Mouse (Mus musculus): ENCODE results near the gene Mul1. TPM values are rescaled to one million over a fixed set of nuclear protein-coding genes. Genes with fewer than 3 reads are reported as not detected.

Mul1 gene
- polyA plus RNA-seq, 1 experiment from 2014 or later = 16.1 TPM

DNA sequence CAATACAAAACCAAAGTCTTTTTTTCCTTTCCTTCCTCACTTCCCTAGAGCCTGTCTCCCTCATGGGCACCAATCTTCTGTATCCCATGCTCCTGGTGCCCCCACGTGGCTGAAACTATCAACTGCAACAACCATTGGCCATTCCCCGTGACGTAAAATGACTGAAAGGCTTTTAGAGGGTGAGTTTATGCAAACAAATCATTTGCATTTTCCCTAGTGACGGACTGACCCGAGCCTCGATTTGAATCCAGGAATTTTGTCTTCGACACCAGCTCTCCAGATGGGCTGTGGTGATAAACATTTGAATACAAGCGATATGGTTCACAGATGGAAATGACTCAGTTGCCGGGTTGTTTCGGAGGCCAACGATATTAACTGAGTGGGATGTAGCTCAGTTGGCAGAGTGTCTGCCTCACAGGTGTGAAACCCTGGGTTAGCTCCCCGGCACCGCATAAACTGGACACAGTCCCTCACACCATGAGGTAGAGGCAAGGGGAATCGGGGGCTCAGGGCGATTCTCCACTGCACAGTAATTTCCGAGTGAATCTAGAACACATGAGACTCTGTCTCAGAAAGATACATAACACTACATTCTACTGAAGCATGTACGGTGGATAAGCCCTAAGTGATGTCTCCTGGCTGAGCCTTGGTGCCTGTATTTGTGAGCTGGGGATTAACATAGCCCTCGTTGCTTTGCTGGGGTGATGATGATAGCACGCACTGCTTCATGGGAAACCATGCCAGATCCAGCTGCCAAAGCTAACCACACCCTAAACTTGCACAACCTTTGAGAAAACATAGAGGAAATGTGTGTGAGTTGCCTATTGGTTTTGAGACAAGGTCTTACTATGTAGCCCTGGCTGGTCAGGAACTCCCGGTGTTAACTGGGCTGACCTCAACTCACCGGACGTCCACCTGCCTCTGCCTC lies 7.4 kb upstream of the Mul1 start:
- WGBS (ENCODE audit: insufficient replicate concordance) = 41% methylated on average over 22 of the region's 22 CpGs
- no peak for ATAC-seq (replicated peaks; ENCODE audit: insufficient number of reproducible peaks, low FRiP score, low TSS enrichment)
- Histone ChIP-seq H3K9ac (ENCODE audit: low read depth, low read length) (no peak overlapping the region), H3K4me3 (ENCODE audit: low read depth, low read length) (no peak overlapping the region), H3K9me3 (replicated peaks; ENCODE audit: control insufficient read depth, low read length) (no peaks in the 10 kb centered on the region), H3K27me3 (ENCODE audit: control insufficient read depth, insufficient read depth, low read length) (peaks cover 3% of the 10 kb centered on the region; the same call in 1 of the 2 replicates), H3K4me2 (no peak overlapping the region), H3K4me1 (ENCODE audit: control insufficient read depth, insufficient read depth, low read length) (no peaks in the 10 kb centered on the region), H3K27ac (ENCODE audit: low read depth, low read length) (no peak overlapping the region), H3K36me3 (ENCODE audit: control insufficient read depth, insufficient read depth, low read length) (no peaks in the 10 kb centered on the region)

DNA sequence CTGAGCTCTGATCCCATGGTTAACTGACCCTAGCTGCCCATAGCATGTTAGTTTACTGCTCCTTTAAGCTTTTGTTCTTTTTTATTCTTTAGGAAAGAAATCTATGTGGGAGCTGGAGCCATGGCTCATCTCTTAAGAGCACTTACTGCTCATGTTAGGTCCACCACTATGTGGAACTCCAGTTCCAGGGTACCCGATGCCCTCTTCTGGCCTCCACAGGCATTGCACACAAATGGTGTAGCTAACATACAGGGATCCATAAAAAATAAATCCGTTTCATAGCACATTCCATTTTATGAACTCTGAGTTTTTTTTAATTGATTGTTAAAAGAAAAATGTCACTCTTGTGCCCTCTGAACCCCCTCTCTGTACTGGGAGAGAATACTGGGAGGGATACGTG lies 4.7 kb upstream of the Mul1 start:
- H3K9me3 ChIP-seq (replicated peaks; ENCODE audit: control insufficient read depth, low read length) = no peaks in the 10 kb centered on the region
- WGBS (ENCODE audit: insufficient replicate concordance) = 35% methylated on average over 3 of the region's 3 CpGs
- H3K4me3 ChIP-seq (ENCODE audit: low read depth, low read length) = no peak overlapping the region
- ATAC-seq (replicated peaks; ENCODE audit: insufficient number of reproducible peaks, low FRiP score, low TSS enrichment) = no peak
- H3K27ac ChIP-seq (ENCODE audit: low read depth, low read length) = no peak overlapping the region
- peaks cover 6% of the 10 kb centered on the region; the same call in 1 of the 2 replicates for H3K27me3 ChIP-seq (ENCODE audit: control insufficient read depth, insufficient read depth, low read length)
- no peak overlapping the region for H3K9ac ChIP-seq (ENCODE audit: low read depth, low read length)
- H3K4me2 ChIP-seq = no peak overlapping the region
- no peaks in the 10 kb centered on the region for H3K36me3 ChIP-seq (ENCODE audit: control insufficient read depth, insufficient read depth, low read length)
- H3K4me1 ChIP-seq (ENCODE audit: control insufficient read depth, insufficient read depth, low read length) = no peaks in the 10 kb centered on the region

DNA sequence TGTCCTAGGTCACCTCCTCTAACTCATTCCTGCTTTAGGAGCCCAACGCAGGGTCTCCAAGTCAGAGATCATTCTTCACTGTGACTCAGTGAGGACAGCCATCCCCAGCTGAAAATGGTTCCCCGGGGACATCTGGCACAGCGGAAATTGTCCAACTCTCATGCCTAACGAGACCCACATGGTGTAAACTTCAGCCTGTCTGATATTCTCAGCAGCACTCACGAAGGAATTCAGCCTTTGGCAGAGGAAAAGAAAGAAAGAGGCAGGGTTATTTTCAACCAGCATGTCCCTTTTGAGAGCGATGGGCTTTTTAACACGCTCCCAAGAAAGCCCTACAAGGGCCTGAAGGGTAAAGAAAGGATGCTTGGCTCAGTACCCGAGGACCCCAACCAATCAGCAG lies 3.1 kb upstream of the Mul1 start:
- peaks cover 6% of the 10 kb centered on the region for H3K4me1 ChIP-seq (ENCODE audit: control insufficient read depth, insufficient read depth, low read length)
- H3K4me2 ChIP-seq = no peak overlapping the region
- H3K4me3 ChIP-seq (ENCODE audit: low read depth, low read length) = no peak overlapping the region
- no peak for ATAC-seq (replicated peaks; ENCODE audit: insufficient number of reproducible peaks, low FRiP score, low TSS enrichment)
- 0 out of 2 replicates have a peak, but pooled peaks cover 3% of the 10 kb centered on the region for H3K36me3 ChIP-seq (ENCODE audit: control insufficient read depth, insufficient read depth, low read length)
- no peak overlapping the region for H3K27ac ChIP-seq (ENCODE audit: low read depth, low read length)
- peaks cover 6% of the 10 kb centered on the region; the same call in 1 of the 2 replicates for H3K27me3 ChIP-seq (ENCODE audit: control insufficient read depth, insufficient read depth, low read length)
- no peaks in the 10 kb centered on the region for H3K9me3 ChIP-seq (replicated peaks; ENCODE audit: control insufficient read depth, low read length)
- no peak overlapping the region for H3K9ac ChIP-seq (ENCODE audit: low read depth, low read length)
- 49% methylated on average over 8 of the region's 8 CpGs for WGBS (ENCODE audit: insufficient replicate concordance)

DNA sequence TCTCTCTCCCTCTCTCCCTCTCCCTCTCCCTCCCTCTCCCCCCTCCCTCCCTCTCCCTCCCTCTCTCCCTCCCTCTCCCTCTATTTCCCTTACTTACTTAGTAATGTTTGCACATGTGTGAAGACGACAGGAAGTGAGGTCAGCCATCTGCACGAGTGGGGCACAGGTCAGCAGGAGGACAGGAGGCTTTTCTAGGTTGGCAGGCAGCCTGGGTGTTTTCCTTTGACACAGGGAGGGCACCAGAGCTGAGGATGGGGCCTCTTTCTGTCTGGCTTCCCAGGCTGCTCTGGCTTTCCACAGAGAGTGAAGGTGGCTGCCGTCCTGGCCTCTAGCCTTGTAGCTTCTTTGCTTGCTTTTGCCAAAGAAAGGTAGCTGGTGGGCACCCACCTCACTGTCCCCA lies 5.6 kb downstream of the Mul1 start:
- 63% methylated on average over 3 of the region's 3 CpGs for WGBS (ENCODE audit: insufficient replicate concordance)
- ATAC-seq (replicated peaks; ENCODE audit: insufficient number of reproducible peaks, low FRiP score, low TSS enrichment) = no peak

DNA sequence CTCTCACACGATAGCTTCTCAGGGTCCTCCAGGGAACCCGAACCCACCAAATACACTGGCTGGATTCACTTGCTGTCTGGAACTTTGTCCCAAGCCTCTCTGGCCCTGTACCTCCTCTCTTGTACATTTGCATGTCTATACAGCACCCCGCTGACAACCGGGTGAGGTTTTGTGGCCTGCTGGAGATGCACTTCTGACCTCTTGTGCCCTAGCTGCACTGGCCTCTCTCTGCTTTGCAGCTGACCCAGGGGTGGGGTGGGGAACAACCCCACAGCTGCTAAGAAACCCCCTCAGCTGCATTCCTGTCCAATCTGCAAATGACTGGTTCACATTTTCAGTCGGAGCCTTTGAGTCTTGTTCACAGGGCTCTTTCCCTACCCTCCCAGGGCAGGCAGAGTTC lies 10.5 kb downstream of the Mul1 start:
- ATAC-seq (replicated peaks; ENCODE audit: insufficient number of reproducible peaks, low FRiP score, low TSS enrichment) = no peak
- Histone ChIP-seq H3K27ac (ENCODE audit: low read depth, low read length) (no peak overlapping the region), H3K4me2 (no peak overlapping the region), H3K27me3 (ENCODE audit: control insufficient read depth, insufficient read depth, low read length) (peaks cover 27% of the 10 kb centered on the region), H3K9me3 (replicated peaks; ENCODE audit: control insufficient read depth, low read length) (no peaks in the 10 kb centered on the region), H3K36me3 (ENCODE audit: control insufficient read depth, insufficient read depth, low read length) (peaks cover 3% of the 10 kb centered on the region; the same call in 1 of the 2 replicates), H3K4me1 (ENCODE audit: control insufficient read depth, insufficient read depth, low read length) (no peaks in the 10 kb centered on the region), H3K9ac (ENCODE audit: low read depth, low read length) (no peak overlapping the region), H3K4me3 (ENCODE audit: low read depth, low read length) (no peak overlapping the region)
- 30% methylated on average over 5 of the region's 5 CpGs for WGBS (ENCODE audit: insufficient replicate concordance)

More for the DNA sequence above, 5.6 kb downstream of the Mul1 start:
- Histone ChIP-seq H3K4me3 (ENCODE audit: low read depth, low read length) (no peak overlapping the region), H3K4me1 (ENCODE audit: control insufficient read depth, insufficient read depth, low read length) (peaks cover 5% of the 10 kb centered on the region), H3K36me3 (ENCODE audit: control insufficient read depth, insufficient read depth, low read length) (peaks cover 22% of the 10 kb centered on the region), H3K27ac (ENCODE audit: low read depth, low read length) (no peak overlapping the region), H3K27me3 (ENCODE audit: control insufficient read depth, insufficient read depth, low read length) (peaks cover 5% of the 10 kb centered on the region), H3K9me3 (replicated peaks; ENCODE audit: control insufficient read depth, low read length) (no peaks in the 10 kb centered on the region), H3K4me2 (no peak overlapping the region), H3K9ac (ENCODE audit: low read depth, low read length) (no peak overlapping the region)

DNA sequence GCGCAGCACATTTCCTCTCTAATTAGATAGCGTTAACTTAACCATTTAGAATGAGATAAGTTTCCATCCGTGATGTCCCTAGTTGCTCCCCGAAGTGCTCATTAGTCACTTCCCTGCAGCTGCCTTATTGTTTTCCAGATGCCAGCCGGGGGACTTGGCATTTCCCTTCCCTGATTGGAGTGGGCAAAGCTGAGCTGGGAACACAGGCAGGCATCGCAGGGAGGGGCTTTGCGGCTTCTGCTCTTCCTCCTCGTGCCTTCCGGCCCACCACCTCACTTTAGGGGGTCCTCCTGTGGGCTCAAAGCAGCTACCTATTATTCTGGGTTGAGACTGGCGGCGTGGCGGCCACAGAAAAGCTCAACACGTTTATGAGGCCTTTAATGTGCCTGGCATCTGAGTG lies 12.5 kb downstream of the Mul1 start:
- no peak overlapping the region for H3K9ac ChIP-seq (ENCODE audit: low read depth, low read length)
- H3K9me3 ChIP-seq (replicated peaks; ENCODE audit: control insufficient read depth, low read length) = no peaks in the 10 kb centered on the region
- 18% methylated on average over 13 of the region's 13 CpGs for WGBS (ENCODE audit: insufficient replicate concordance)
- peaks cover 46% of the 10 kb centered on the region for H3K27me3 ChIP-seq (ENCODE audit: control insufficient read depth, insufficient read depth, low read length)
- ATAC-seq (replicated peaks; ENCODE audit: insufficient number of reproducible peaks, low FRiP score, low TSS enrichment) = no peak
- H3K4me1 ChIP-seq (ENCODE audit: control insufficient read depth, insufficient read depth, low read length) = no peaks in the 10 kb centered on the region
- H3K36me3 ChIP-seq (ENCODE audit: control insufficient read depth, insufficient read depth, low read length) = no peaks in the 10 kb centered on the region
- H3K27ac ChIP-seq (ENCODE audit: low read depth, low read length) = no peak overlapping the region
- H3K4me3 ChIP-seq (ENCODE audit: low read depth, low read length) = no peak overlapping the region
- H3K4me2 ChIP-seq = no peak overlapping the region

DNA sequence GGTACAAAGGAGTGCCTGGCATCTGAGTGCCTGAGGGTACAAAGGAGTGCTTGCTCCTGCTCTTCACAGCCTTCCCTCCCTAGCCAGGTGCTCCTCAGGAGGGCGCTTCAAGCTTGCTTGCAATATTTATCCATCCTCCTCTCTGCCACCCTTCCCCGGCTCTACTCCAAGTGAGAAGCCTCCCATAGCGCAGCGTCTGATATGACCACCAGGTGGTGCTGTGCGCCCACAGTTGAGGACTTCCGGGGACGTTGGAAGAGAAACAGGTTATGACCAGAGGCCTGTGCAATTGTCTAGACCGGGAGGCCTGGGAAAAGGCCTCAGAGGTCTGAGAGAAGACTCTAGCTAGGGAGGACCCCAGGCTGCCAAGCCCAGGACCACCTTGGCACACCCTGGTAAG lies 12.9 kb downstream of the Mul1 start:
- 2% methylated on average over 8 of the region's 8 CpGs for WGBS (ENCODE audit: insufficient replicate concordance)
- Histone ChIP-seq H3K27ac (ENCODE audit: low read depth, low read length) (no peak overlapping the region), H3K36me3 (ENCODE audit: control insufficient read depth, insufficient read depth, low read length) (no peaks in the 10 kb centered on the region), H3K9me3 (replicated peaks; ENCODE audit: control insufficient read depth, low read length) (no peaks in the 10 kb centered on the region), H3K4me3 (ENCODE audit: low read depth, low read length) (no peak overlapping the region), H3K4me2 (no peak overlapping the region), H3K9ac (ENCODE audit: low read depth, low read length) (no peak overlapping the region), H3K4me1 (ENCODE audit: control insufficient read depth, insufficient read depth, low read length) (no peaks in the 10 kb centered on the region), H3K27me3 (ENCODE audit: control insufficient read depth, insufficient read depth, low read length) (peaks cover 50% of the 10 kb centered on the region)
- ATAC-seq (replicated peaks; ENCODE audit: insufficient number of reproducible peaks, low FRiP score, low TSS enrichment) = 0 out of 2 replicates have a peak, but pooled peaks have one; percentile 41

DNA sequence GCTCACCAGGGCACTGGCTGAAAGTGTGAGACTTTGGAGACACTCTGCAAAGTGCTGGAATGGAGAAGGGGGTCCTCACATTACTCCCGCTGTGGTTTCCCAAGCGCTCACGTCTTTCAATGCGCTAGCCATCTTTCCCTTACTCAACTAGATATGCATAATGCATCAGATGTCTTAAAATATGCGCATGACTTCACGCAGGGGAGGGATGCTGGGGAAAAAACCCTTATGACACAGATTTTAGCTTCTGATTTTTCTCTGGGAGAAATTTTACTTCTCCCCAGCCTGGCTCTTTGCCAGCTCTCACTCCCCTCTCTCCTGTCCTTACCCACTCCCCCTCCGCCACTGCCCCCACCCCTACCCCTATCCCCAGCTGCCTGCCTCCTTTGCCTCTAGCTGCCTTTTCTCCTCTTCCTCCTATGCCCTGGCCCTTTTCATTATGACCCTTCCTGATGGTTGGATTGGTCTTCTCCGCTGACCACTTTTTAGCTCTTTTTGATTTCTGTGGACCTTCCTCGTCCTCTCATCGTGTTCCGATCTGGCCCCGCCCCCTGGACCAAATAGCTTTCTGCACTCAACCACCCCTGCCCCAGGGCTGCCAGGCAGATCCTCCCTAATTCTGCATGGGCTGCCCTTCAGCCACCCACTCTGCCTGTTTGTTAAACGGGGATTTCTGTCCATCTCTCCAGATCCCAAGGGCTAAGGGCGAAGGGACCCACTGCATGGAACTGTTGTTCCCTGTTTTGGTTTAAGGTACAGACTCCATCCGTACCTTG lies 13.5 kb downstream of the Mul1 start:
- Histone ChIP-seq H3K9me3 (replicated peaks; ENCODE audit: control insufficient read depth, low read length) (no peaks in the 10 kb centered on the region), H3K27ac (ENCODE audit: low read depth, low read length) (no peak overlapping the region), H3K27me3 (ENCODE audit: control insufficient read depth, insufficient read depth, low read length) (peaks cover 55% of the 10 kb centered on the region), H3K9ac (ENCODE audit: low read depth, low read length) (no peak overlapping the region), H3K4me2 (no peak overlapping the region), H3K36me3 (ENCODE audit: control insufficient read depth, insufficient read depth, low read length) (no peaks in the 10 kb centered on the region), H3K4me1 (ENCODE audit: control insufficient read depth, insufficient read depth, low read length) (no peaks in the 10 kb centered on the region), H3K4me3 (ENCODE audit: low read depth, low read length) (no peak overlapping the region)
- no peak for ATAC-seq (replicated peaks; ENCODE audit: insufficient number of reproducible peaks, low FRiP score, low TSS enrichment)
- 44% methylated on average over 15 of the region's 15 CpGs for WGBS (ENCODE audit: insufficient replicate concordance)

All from heart, embryonic 11.5 days (tissue).